ENCODE assay signal across 12 mouse cellular contexts in genomic region chr2:127939206-127939605, GRCm38 (mm10).
"Had no signal": no experiment of that assay in that cellular context is flagged by ENCODE, and none has a peak within 500 bp of the region (broad histone marks: within the 10 kb centered on the region; RNA-seq: fewer than 3 reads in every experiment).

No protein-coding gene starts in this region.

- DNase-seq: kidney, adult 2 months; kidney, postnatal 25 days; layer of hippocampus, adult 9-11 months; liver, embryonic 13.5 days; lung, adult 2 months; lung, postnatal 14 days; lung, postnatal 4 days; midbrain, embryonic 14.5 days; right cerebral cortex, adult 18-20 months; right cerebral cortex, postnatal 14 days; right cerebral cortex, postnatal 4 days had no signal

- H3K36me3 ChIP-seq: liver, embryonic 13.5 days; stomach, embryonic 15.5 days had no signal

- H3K27me3 ChIP-seq: liver, embryonic 13.5 days; stomach, embryonic 15.5 days had no signal
